ENCODE assay signal across 8 mouse cellular contexts in genomic region chr2:119034656-119035396, GRCm38 (mm10). TPM values are rescaled to one million over a fixed set of nuclear protein-coding genes. Genes with fewer than 3 reads are reported as not detected.
DNase-seq lines count a peak whose midpoint lies in the region; ATAC-seq and TF ChIP-seq lines count a peak whose summit lies in the region.

TSS of gene Rpusd2 (plus strand) at chr2:119034790.

- in situ Hi-C loops in ES-E14 (cut with MboI; ENCODE audit: low sequenced_read_pairs in 2 of 2, unreplicated experiment in 2 of 2) = no loop called here

- under 1% methylated on average over 49 of the region's 49 CpGs for WGBS in forebrain, embryonic 15.5 days
- under 1% methylated on average over 49 of the region's 49 CpGs for WGBS in lung, adult 2 months

- H3K36me3 ChIP-seq in ES-E14 (ENCODE audit: control insufficient read depth, insufficient read depth, low read length, poor library complexity, severe bottlenecking) = peaks cover 20% of the 10 kb centered on the region
- peaks cover 23% of the 10 kb centered on the region for H3K36me3 ChIP-seq in forebrain, embryonic 15.5 days

- ATAC-seq in forebrain, embryonic 15.5 days (replicated peaks) = peak; percentile 96
- ATAC-seq in neutrophil, adult 5-6 weeks (ENCODE audit: extremely low read depth, insufficient number of reproducible peaks, low FRiP score, poor library complexity, severe bottlenecking) = peak; percentile 98

- H3K4me1 ChIP-seq in ES-E14 (ENCODE audit: control insufficient read depth in 2 of 2, insufficient read depth in 2 of 2, low read length in 2 of 2, poor library complexity in 1 of 2) = peaks cover 0 to 4% of the 10 kb centered on the region in 2 experiments; a peak in 2 of 4 replicates
- peaks cover 17% of the 10 kb centered on the region for H3K4me1 ChIP-seq in forebrain, embryonic 15.5 days
- 0 out of 2 replicates have a peak, but pooled peaks cover 2% of the 10 kb centered on the region for H3K4me1 ChIP-seq in lung, adult 2 months (ENCODE audit: control insufficient read depth, insufficient read depth, low read length)

- DNase-seq in ES-E14 (ENCODE audit: low read depth, low spot score) = peak; percentile 96
- peak; percentile 90 for DNase-seq in cerebellum, adult 11-12 months
- peak; percentile 85 for DNase-seq in heart, postnatal 25 days (ENCODE audit: low spot score)
- DNase-seq in layer of hippocampus, adult 18-20 months (ENCODE audit: low spot score in 2 of 2) = peak; percentile 90 to 97
- DNase-seq in lung, adult 2 months = peak; percentile 87
- peak; percentile 82 to 90 for DNase-seq in thymus, adult 18-20 months

- H3K27me3 ChIP-seq in forebrain, embryonic 15.5 days = no peaks in the 10 kb centered on the region

- peak within 1 kb of the TSS; percentile 85 to 90 for H3K4me3 ChIP-seq in ES-E14 (ENCODE audit: insufficient read depth in 1 of 2, low read depth in 1 of 2, low read length in 2 of 2, poor library complexity in 1 of 2, severe bottlenecking in 1 of 2)
- peak within 1 kb of the TSS; percentile 84 for H3K4me3 ChIP-seq in forebrain, embryonic 15.5 days
- H3K4me3 ChIP-seq in lung, adult 2 months (replicated peaks; ENCODE audit: extremely low read depth, low read depth, low read length) = peak within 1 kb of the TSS; percentile 91

- peak within 1 kb of the TSS; percentile 87 for H3K9ac ChIP-seq in ES-E14 (ENCODE audit: insufficient read depth, low read depth, low read length, poor library complexity, severe bottlenecking)
- peak within 1 kb of the TSS; percentile 79 for H3K9ac ChIP-seq in forebrain, embryonic 15.5 days (replicated peaks)

- H3K4me2 ChIP-seq in forebrain, embryonic 15.5 days (replicated peaks) = peak within 1 kb of the TSS; percentile 85

- TF ChIP-seq POLR2A in lung, adult 2 months (IDR thresholded peaks at IDR 0.05; ENCODE audit: borderline replicate concordance, extremely low read depth, low read depth, low read length) = peak; percentile 37; the same call in 1 of the 2 replicates

- intact Hi-C loops in heart, postnatal 25 days (cut with DNase I) = loop anchor here (5.0 kb wide), 1 partner anchor 257 kb away; no protein-coding TSS in a partner anchor

- TF ChIP-seq CTCF in lung, adult 2 months (IDR thresholded peaks at IDR 0.05; ENCODE audit: insufficient read depth, low read length) = no peak

- H3K9me3 ChIP-seq in ES-E14 (ENCODE audit: control insufficient read depth, insufficient read depth, low read depth, low read length) = no peaks in the 10 kb centered on the region
- H3K9me3 ChIP-seq in forebrain, embryonic 15.5 days = no peaks in the 10 kb centered on the region

- peak within 1 kb of the TSS; percentile 5; the same call in 1 of the 2 replicates for H3K27ac ChIP-seq in ES-E14 (ENCODE audit: insufficient read depth, low read depth, low read length, poor library complexity, severe bottlenecking)
- H3K27ac ChIP-seq in forebrain, embryonic 15.5 days (replicated peaks) = peak within 1 kb of the TSS; percentile 92

TF ChIP-seq in ES-E14, 5 proteins besides CTCF, POLR2A, EP300 and RAD21:
- TF ChIP-seq ZC3H11A (IDR thresholded peaks at IDR 0.05; ENCODE audit: borderline replicate concordance, low read depth, low read length) (no peak), HCFC1 (IDR thresholded peaks at IDR 0.05; ENCODE audit: borderline replicate concordance, insufficient read depth, low read length) (peak; percentile 80), CHD2 (IDR thresholded peaks at IDR 0.05; ENCODE audit: low read depth, low read length) (0 out of 2 replicates have a peak, but pooled peaks have one; percentile 25)

RNA-seq across cellular contexts. Expression of gene Rpusd2, which starts in this region (rescaled TPM):
- total RNA-seq in ES-E14 (2012; rRNA removed) = 20.8 and 23.4 TPM in 2 replicates
- 4.6 and 5.4 TPM in 2 replicates for polyA plus RNA-seq in forebrain, embryonic 15.5 days (2015; fragmentation: Nextera tagmentation; extraction: Ambion mirVana)
- 1 to 10 TPM; 4.2 to 4.8 TPM for total RNA-seq in heart, postnatal 25 days (2021)
- 1 to 10 TPM; 7.6 to 9.0 TPM for total RNA-seq in layer of hippocampus, adult 18-20 months (2021)
- 3.2 and 3.5 TPM in 2 replicates for polyA plus RNA-seq in lung, adult 2 months (2012; rRNA removed)
- 5.9 and 7.4 TPM in 2 replicates for total RNA-seq in neutrophil, adult 5-6 weeks (2017)

Comparison
In these comparisons a context has a peak if more than half of its experiments do, and no peak if none do; other contexts are left out.
1. Peak in every context shown above with its lines: DNase-seq, ATAC-seq, H3K4me3 ChIP-seq and H3K27ac ChIP-seq.